Mouse (Mus musculus) erythroblast, embryonic 14.5 days (primary cell): ENCODE results near the gene Pcdh9. TPM values are rescaled to one million over a fixed set of nuclear protein-coding genes. Genes with fewer than 3 reads are reported as not detected.

Experiments
- H3K27me3 ChIP-seq: 2 replicates; pipeline ENCODE4 v1.6.1; 2012; ENCODE audit warnings: inconsistent platforms; ENCODE audit not compliant: control insufficient read depth
- H3K36me3 ChIP-seq: 2 replicates; pipeline ENCODE4 v1.6.1; 2012; ENCODE audit warnings: mild to moderate bottlenecking, inconsistent platforms; ENCODE audit not compliant: control insufficient read depth
- H3K4me1 ChIP-seq: 2 replicates; pipeline ENCODE4 v1.6.1; 2012; ENCODE audit warnings: inconsistent platforms; ENCODE audit not compliant: control insufficient read depth
- H3K4me3 ChIP-seq: replicated peaks from 2 replicates; pipeline ENCODE3; 2012; ENCODE audit warnings: moderate library complexity, mild to moderate bottlenecking, inconsistent platforms
- H3K9me3 ChIP-seq: 2 replicates; pipeline ENCODE4 v1.6.1; 2012; ENCODE audit warnings: low read length, inconsistent platforms, mixed read lengths; ENCODE audit not compliant: control insufficient read depth
- GATA1 ChIP-seq: IDR thresholded peaks from 2 replicates; pipeline ENCODE4 v1.6.1; 2012; ENCODE audit warnings: low read length, inconsistent platforms, mixed read lengths
- TAL1 ChIP-seq: IDR thresholded peaks from 3 replicates; pipeline ENCODE4 v1.6.1; 2012; ENCODE audit warnings: low read length, inconsistent platforms, mixed read lengths
- polyA plus RNA-seq: library from polyadenylated mRNA; stranded (reverse); fragments of >175 nt; gene quantifications from 2 replicates; pipeline ENCODE4 v1.2.3, GENCODE M21; 2012

Pcdh9 gene
- polyA plus RNA-seq, 1 experiment = not detected

GRCm38 (mm10) chr14:93450930-93451665 lies 439.4 kb downstream of the Pcdh9 start:
- Histone ChIP-seq H3K4me1 (no peaks in the 10 kb centered on the region), H3K4me3 (no peak overlapping the region), H3K27me3 (no peaks in the 10 kb centered on the region), H3K36me3 (no peaks in the 10 kb centered on the region), H3K9me3 (no peaks in the 10 kb centered on the region)
- TF ChIP-seq TAL1 (no peak), GATA1 (no peak)

DNA sequence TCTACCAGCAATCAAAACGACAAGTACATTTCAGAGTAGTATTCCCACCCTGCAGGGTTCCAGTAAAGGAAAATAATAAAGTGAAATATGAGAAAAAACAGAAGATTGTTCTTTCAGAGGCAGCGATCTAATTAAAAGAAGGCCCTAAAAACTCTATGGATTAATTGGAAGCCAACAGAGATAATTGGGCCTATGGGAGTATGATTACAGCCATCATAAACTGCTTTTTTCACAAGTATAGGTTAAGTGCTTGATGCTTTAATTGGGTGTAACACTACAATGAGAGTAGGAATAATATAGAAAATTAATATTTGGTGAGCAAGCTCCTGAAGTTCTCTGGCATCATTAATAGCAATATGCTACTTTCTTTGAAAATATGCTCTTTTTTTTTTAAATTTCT lies 448.6 kb downstream of the Pcdh9 start:
- Histone ChIP-seq H3K4me3 (no peak overlapping the region), H3K4me1 (no peaks in the 10 kb centered on the region), H3K9me3 (no peaks in the 10 kb centered on the region), H3K36me3 (no peaks in the 10 kb centered on the region), H3K27me3 (no peaks in the 10 kb centered on the region)
- TF ChIP-seq TAL1 (no peak), GATA1 (no peak)

- Histone ChIP-seq H3K9me3 (no peaks in the 10 kb centered on the region), H3K36me3 (no peaks in the 10 kb centered on the region), H3K27me3 (no peaks in the 10 kb centered on the region), H3K4me3 (no peak overlapping the region), H3K4me1 (no peaks in the 10 kb centered on the region)
- TF ChIP-seq TAL1 (no peak), GATA1 (no peak)
These were observed 453.3 kb downstream of the Pcdh9 start for GRCm38 (mm10) chr14:93437226-93437625.

GRCm38 (mm10) chr14:93416752-93417151 lies 473.7 kb downstream of the Pcdh9 start:
- TF ChIP-seq GATA1 (no peak), TAL1 (no peak)
- H3K36me3 ChIP-seq = no peaks in the 10 kb centered on the region

DNA sequence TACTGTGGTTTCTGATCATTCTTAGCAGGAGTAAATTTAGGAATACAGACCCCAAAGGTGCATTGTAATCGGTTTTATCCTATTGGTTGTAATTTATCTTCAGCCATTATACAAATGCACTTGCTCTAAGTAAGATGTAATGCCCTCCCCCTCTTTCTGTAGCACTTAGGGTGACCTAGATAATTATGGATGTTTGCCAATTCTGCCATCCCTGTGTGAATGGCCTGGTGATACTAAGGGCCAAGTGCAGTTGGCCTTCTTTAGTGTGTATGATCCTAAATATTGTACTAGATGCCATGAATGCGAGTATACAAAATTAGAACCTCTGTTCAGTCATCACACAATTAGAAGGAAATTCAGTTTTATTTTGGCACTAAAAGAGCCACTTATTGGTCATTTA lies 475.0 kb downstream of the Pcdh9 start:
- Histone ChIP-seq H3K36me3 (no peaks in the 10 kb centered on the region), H3K4me3 (no peak overlapping the region), H3K4me1 (no peaks in the 10 kb centered on the region), H3K9me3 (no peaks in the 10 kb centered on the region; the same call in 1 of the 2 replicates), H3K27me3 (no peaks in the 10 kb centered on the region)
- TF ChIP-seq TAL1 = no peak
- no peak for TF ChIP-seq GATA1

More at GRCm38 (mm10) chr14:93416752-93417151, 473.7 kb downstream of the Pcdh9 start:
- no peaks in the 10 kb centered on the region for H3K27me3 ChIP-seq
- no peaks in the 10 kb centered on the region for H3K4me1 ChIP-seq
- no peaks in the 10 kb centered on the region; the same call in 1 of the 2 replicates for H3K9me3 ChIP-seq
- no peak overlapping the region for H3K4me3 ChIP-seq

DNA sequence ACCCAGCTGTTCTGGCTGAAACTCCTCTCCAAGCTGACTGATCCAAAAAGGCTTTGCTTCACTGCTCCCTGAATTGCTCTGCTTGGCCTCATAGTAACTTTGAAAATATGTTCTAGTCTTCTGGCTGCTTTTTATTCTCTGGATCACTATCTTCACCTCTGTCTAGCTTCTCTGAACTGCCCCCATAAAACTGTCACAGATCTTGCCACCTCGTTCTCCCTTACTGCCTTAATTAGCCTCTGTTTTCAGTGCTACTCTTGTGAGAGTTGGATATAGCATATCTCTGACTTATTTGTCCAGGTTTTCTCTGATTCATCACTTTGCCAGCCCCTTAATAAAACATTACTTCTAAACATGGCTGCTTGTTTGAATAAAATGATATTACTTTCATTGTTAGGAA lies 481.2 kb downstream of the Pcdh9 start:
- Histone ChIP-seq H3K36me3 (no peaks in the 10 kb centered on the region), H3K4me3 (no peak overlapping the region), H3K9me3 (no peaks in the 10 kb centered on the region), H3K27me3 (no peaks in the 10 kb centered on the region), H3K4me1 (no peaks in the 10 kb centered on the region)
- no peak for TF ChIP-seq TAL1
- TF ChIP-seq GATA1 = no peak

GRCm38 (mm10) chr14:93407747-93408146 lies 482.7 kb downstream of the Pcdh9 start:
- TF ChIP-seq TAL1 = no peak
- no peak for TF ChIP-seq GATA1
- no peaks in the 10 kb centered on the region for H3K27me3 ChIP-seq
- H3K4me1 ChIP-seq = no peaks in the 10 kb centered on the region
- H3K4me3 ChIP-seq = no peak overlapping the region
- no peaks in the 10 kb centered on the region for H3K9me3 ChIP-seq
- no peaks in the 10 kb centered on the region for H3K36me3 ChIP-seq

DNA sequence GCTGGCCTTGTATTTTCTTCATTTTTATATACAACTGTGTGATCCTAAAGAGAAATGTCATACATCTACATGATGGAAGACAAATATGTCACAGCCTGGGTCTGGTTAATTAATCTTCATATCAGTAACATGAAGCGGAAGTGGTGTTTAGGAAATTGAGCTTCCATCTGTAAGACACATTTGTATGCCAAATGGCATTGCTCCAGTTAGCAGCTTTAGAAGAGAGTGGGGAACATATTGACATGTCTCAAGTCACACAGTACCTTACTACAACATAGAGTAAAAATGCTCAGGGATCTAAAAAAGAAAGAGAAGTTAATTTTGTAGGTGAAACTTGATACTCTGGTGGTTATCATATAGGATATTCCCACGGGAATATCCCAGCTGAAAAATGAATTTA lies 505.4 kb downstream of the Pcdh9 start:
- Histone ChIP-seq H3K4me1 (no peaks in the 10 kb centered on the region), H3K4me3 (no peak overlapping the region), H3K27me3 (no peaks in the 10 kb centered on the region), H3K9me3 (no peaks in the 10 kb centered on the region), H3K36me3 (no peaks in the 10 kb centered on the region)
- TF ChIP-seq GATA1 (no peak), TAL1 (no peak)

DNA sequence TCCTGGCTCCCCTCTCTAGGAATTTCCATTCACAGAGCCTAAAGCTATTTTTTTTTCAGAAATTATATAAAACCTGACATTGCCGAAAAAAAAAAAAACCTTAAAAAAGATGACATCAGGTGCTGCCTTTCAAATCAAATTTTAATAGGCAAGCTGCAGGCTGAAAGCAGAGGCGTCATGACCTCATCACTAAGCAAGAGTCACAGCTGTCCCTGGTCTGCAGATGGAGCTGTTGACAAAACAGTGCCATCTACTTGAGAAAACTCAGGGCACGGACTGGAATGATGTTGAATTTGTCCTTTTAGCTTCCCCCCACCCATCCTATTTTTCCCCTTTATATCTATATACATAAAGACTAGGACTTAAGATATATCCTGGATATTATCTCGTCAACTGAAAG lies 509.3 kb downstream of the Pcdh9 start:
- no peak for TF ChIP-seq GATA1
- Histone ChIP-seq H3K27me3 (no peaks in the 10 kb centered on the region), H3K9me3 (no peaks in the 10 kb centered on the region), H3K36me3 (no peaks in the 10 kb centered on the region), H3K4me1 (no peaks in the 10 kb centered on the region), H3K4me3 (no peak overlapping the region)

DNA sequence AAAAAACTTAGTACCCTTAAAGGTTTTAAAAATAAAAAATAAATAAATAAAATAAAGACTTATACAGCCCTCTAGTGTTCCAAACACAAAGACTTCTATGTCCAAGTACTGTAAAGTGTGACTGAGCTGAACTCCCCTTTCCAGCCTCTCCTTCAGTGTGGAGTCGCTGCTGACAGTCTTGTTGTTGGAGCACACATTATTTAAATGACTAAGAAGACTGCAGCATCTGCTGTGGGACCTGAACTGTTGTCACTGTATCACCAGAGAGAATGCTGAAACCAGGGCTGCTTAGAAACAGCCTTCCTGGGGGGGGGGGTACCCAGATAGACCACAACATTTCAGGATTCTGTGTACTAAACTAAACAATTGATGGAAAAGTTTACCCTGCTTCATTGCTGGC lies 509.7 kb downstream of the Pcdh9 start:
- no peaks in the 10 kb centered on the region for H3K4me1 ChIP-seq
- TF ChIP-seq GATA1 (no peak), TAL1 (no peak)
- no peaks in the 10 kb centered on the region for H3K27me3 ChIP-seq
- H3K4me3 ChIP-seq = no peak overlapping the region
- H3K9me3 ChIP-seq = no peaks in the 10 kb centered on the region
- no peaks in the 10 kb centered on the region for H3K36me3 ChIP-seq
